Mouse (Mus musculus) ES-Bruce4 (cell line): ENCODE data around the gene Ranbp1. TPM values are rescaled to one million over a fixed set of nuclear protein-coding genes. Genes with fewer than 3 reads are reported as not detected.

Source experiments
- H3K27ac ChIP-seq: 2 replicates; pipeline ENCODE4 v1.5.1; 2012; ENCODE audit warnings: low read length, inconsistent platforms; ENCODE audit not compliant: insufficient read depth
- H3K27me3 ChIP-seq: 2 replicates; pipeline ENCODE4 v1.6.1; 2012; ENCODE audit warnings: mild to moderate bottlenecking, low read length, inconsistent platforms; ENCODE audit not compliant: control insufficient read depth, poor library complexity, insufficient read depth, severe bottlenecking
- H3K36me3 ChIP-seq: 2 replicates; pipeline ENCODE4 v1.6.1; 2012; ENCODE audit warnings: inconsistent platforms, mild to moderate bottlenecking, low read length, moderate library complexity; ENCODE audit not compliant: control insufficient read depth, poor library complexity, insufficient read depth, severe bottlenecking
- H3K4me1 ChIP-seq: one replicate; pipeline ENCODE4 v1.8.1; 2011; ENCODE audit warnings: low read length; ENCODE audit not compliant: control insufficient read depth, insufficient read depth
- H3K4me3 ChIP-seq: 2 replicates; pipeline ENCODE4 v1.5.1; 2011; ENCODE audit warnings: low read depth, mild to moderate bottlenecking, low read length
- H3K9ac ChIP-seq: 2 replicates; pipeline ENCODE4 v1.6.1; 2012; ENCODE audit warnings: low read depth, mild to moderate bottlenecking, inconsistent platforms; ENCODE audit not compliant: poor library complexity, severe bottlenecking
- H3K9me3 ChIP-seq: replicated peaks from 2 replicates; pipeline ENCODE4 v1.6.1; 2012; ENCODE audit warnings: mild to moderate bottlenecking, low read length, inconsistent platforms; ENCODE audit not compliant: control insufficient read depth, poor library complexity, insufficient read depth, severe bottlenecking
- CTCF ChIP-seq: IDR thresholded peaks from one replicate; pipeline ENCODE4 v1.8.1; 2011; ENCODE audit warnings: low read depth, low read length
- EP300 ChIP-seq: IDR thresholded peaks from 2 replicates; pipeline ENCODE4 v1.6.1; 2011; ENCODE audit warnings: low read depth, low read length; ENCODE audit not compliant: insufficient read depth
- POLR2A ChIP-seq: IDR thresholded peaks from one replicate; pipeline ENCODE4 v1.8.1; 2011; ENCODE audit warnings: low read length; ENCODE audit not compliant: insufficient read depth
- polyA plus RNA-seq: library from polyadenylated mRNA; stranded (reverse); fragments of >200 nt; gene quantifications from 2 replicates; pipeline ENCODE4 v1.2.4, GENCODE M21; 2011; ENCODE audit warnings: low read depth; ENCODE audit not compliant: missing spikeins, insufficient read depth, insufficient read length

Ranbp1 gene
- polyA plus RNA-seq, 1 experiment, result 515 TPM

- no peaks in the 10 kb centered on the region for H3K27me3 ChIP-seq
- no peak overlapping the region for H3K9ac ChIP-seq
- no peaks in the 10 kb centered on the region for H3K9me3 ChIP-seq
- H3K36me3 ChIP-seq, result no peaks in the 10 kb centered on the region
- no peak overlapping the region for H3K4me3 ChIP-seq
- H3K4me1 ChIP-seq, result no peaks in the 10 kb centered on the region
- no peak overlapping the region for H3K27ac ChIP-seq
- no peak for TF ChIP-seq CTCF
- no peak for TF ChIP-seq POLR2A
- no peak for TF ChIP-seq EP300
Observed at GRCm38 (mm10) chr16:18194208-18194985, 54.1 kb downstream of the Ranbp1 start.

- Histone ChIP-seq H3K36me3 (no peaks in the 10 kb centered on the region), H3K4me3 (no peak overlapping the region), H3K9ac (no peak overlapping the region), H3K27ac (no peak overlapping the region), H3K4me1 (no peaks in the 10 kb centered on the region), H3K27me3 (no peaks in the 10 kb centered on the region), H3K9me3 (no peaks in the 10 kb centered on the region)
- TF ChIP-seq POLR2A (no peak), EP300 (no peak), CTCF (no peak)
Observed at GRCm38 (mm10) chr16:18191006-18191405, 57.5 kb downstream of the Ranbp1 start.

Other genes starting within 250 kb of the Ranbp1 start
- 30.2 and 31.0 TPM in 2 replicates for gene Dgcr6, start 195.9 kb downstream of the Ranbp1 start, polyA plus RNA-seq
- gene Prodh, start 158.5 kb downstream of the Ranbp1 start, polyA plus RNA-seq, result 8.7 and 9.2 TPM in 2 replicates
- 2.2 TPM in 2 replicates for gene Rtn4r, start 121.1 kb downstream of the Ranbp1 start, polyA plus RNA-seq
- not detected in 2 replicates for gene Ccdc188, start 30.9 kb downstream of the Ranbp1 start, polyA plus RNA-seq
- 11.7 and 12.9 TPM in 2 replicates for gene Zdhhc8, start 13.6 kb downstream of the Ranbp1 start, polyA plus RNA-seq
- gene Trmt2a, start 53 bp downstream of the Ranbp1 start, polyA plus RNA-seq, result 46.1 and 51.7 TPM in 2 replicates
- not detected in 2 replicates for gene Gm49776, start 9.6 kb upstream of the Ranbp1 start, polyA plus RNA-seq
- gene Dgcr8, start 40.5 kb upstream of the Ranbp1 start, polyA plus RNA-seq, result 75.8 and 82.7 TPM in 2 replicates
- gene Tango2, start 99.4 kb upstream of the Ranbp1 start, polyA plus RNA-seq, result 19.3 and 21.3 TPM in 2 replicates
- gene Arvcf, start 99.5 kb upstream of the Ranbp1 start, polyA plus RNA-seq, result 26.3 and 38.1 TPM in 2 replicates
- 7.1 and 9.3 TPM in 2 replicates for gene Txnrd2, start 177.7 kb upstream of the Ranbp1 start, polyA plus RNA-seq
- 13.6 and 15.4 TPM in 2 replicates for gene Comt, start 178.1 kb upstream of the Ranbp1 start, polyA plus RNA-seq
- 13.7 and 16.2 TPM in 2 replicates for gene Gnb1l, start 250.0 kb upstream of the Ranbp1 start, polyA plus RNA-seq